Mouse (Mus musculus): Measurements from ENCODE around the gene Ankrd17.

DNA sequence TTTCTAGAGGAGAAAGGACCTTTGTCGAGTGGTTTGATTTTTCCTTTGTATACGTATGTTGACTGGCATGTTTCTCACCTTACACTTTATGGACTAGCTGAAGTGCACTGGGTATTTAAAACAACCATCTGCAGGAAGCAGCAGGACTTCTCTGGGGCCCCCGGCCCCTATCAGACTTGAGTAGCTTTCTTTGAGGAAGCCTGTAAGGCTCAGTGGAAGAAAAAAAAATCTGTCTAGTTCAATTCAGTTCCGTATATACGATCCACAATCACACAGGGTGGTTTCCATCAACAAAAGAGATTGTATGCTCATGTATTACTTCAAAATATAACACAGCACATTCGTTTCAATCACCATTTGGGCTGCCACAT lies 48.5 kb upstream of the Ankrd17 start:
- TF ChIP-seq CTCF (IDR thresholded peaks at IDR 0.05; ENCODE audit: borderline replicate concordance, extremely low read depth, insufficient read depth, insufficient read length) (no peak), POLR2A (IDR thresholded peaks at IDR 0.05; ENCODE audit: borderline replicate concordance, extremely low read depth, insufficient read depth, insufficient read length, poor library complexity, severe bottlenecking) (no peak)

Measured in brain, embryonic 14.5 days (tissue).